Mouse (Mus musculus) frontal cortex, postnatal 36 days (tissue): ENCODE data around the gene Ldlr.
"Not testable (repeated sequence)": the region's sequence is repeated elsewhere in the genome, so short reads cannot be mapped to it uniquely, and the experiment has no call there.

Source experiments
- DNase-seq, 2 experiments: peaks; one replicate each; pipeline ENCODE4 v3.0.0; 2022; ENCODE audit warnings: low spot score in 2 of 2

Gene Ldlr

GRCm38 (mm10) chr9:21754516-21755321 lies 31.4 kb downstream of the Ldlr start:
- DNase-seq = no peak

- no peak for DNase-seq
Measured at GRCm38 (mm10) chr9:21758576-21759529, 35.6 kb downstream of the Ldlr start.

GRCm38 (mm10) chr9:21759718-21760117 lies 36.4 kb downstream of the Ldlr start:
- no peak for DNase-seq

- DNase-seq = peak; percentile 94 to 96
Measured at GRCm38 (mm10) chr9:21760155-21761088, 37.1 kb downstream of the Ldlr start, which contains the start of gene Spc24. Spc24 (minus strand) TSS chr9:21760303.

- no peak for DNase-seq
Measured at GRCm38 (mm10) chr9:21762135-21762534, 38.9 kb downstream of the Ldlr start.

GRCm38 (mm10) chr9:21764084-21764999 lies 41.1 kb downstream of the Ldlr start:
- DNase-seq = no peak

- no peak for DNase-seq
Measured at GRCm38 (mm10) chr9:21767896-21768295, 44.6 kb downstream of the Ldlr start.

GRCm38 (mm10) chr9:21768511-21769411 lies 45.5 kb downstream of the Ldlr start:
- no peak for DNase-seq

GRCm38 (mm10) chr9:21769558-21770183 lies 46.4 kb downstream of the Ldlr start:
- DNase-seq = no peak

GRCm38 (mm10) chr9:21773396-21773795 lies 50.1 kb downstream of the Ldlr start:
- DNase-seq = not testable (repeated sequence)

GRCm38 (mm10) chr9:21774353-21774752 lies 51.1 kb downstream of the Ldlr start:
- no peak for DNase-seq

- DNase-seq = no peak
Measured at GRCm38 (mm10) chr9:21777726-21778125, 54.4 kb downstream of the Ldlr start.

GRCm38 (mm10) chr9:21781657-21782468 lies 58.6 kb downstream of the Ldlr start:
- no peak for DNase-seq

- DNase-seq = no peak
Measured at GRCm38 (mm10) chr9:21784517-21785307, 61.4 kb downstream of the Ldlr start.

- DNase-seq = not testable (repeated sequence)
Measured at GRCm38 (mm10) chr9:21786309-21786708, 63.0 kb downstream of the Ldlr start.

GRCm38 (mm10) chr9:21786906-21787305 lies 63.6 kb downstream of the Ldlr start:
- DNase-seq = peak; percentile 56 to 59

GRCm38 (mm10) chr9:21787654-21788053 lies 64.4 kb downstream of the Ldlr start:
- DNase-seq = no peak
